Mouse (Mus musculus): Measurements from ENCODE around the gene Kcnk16. TPM values are rescaled to one million over a fixed set of nuclear protein-coding genes. Genes with fewer than 3 reads are reported as not detected.
A peak's percentile ranks its signal among the peaks of the same experiment; 100 is the strongest.

Gene Kcnk16
- total RNA-seq, 2 experiments from 2014 or later = not detected

DNA sequence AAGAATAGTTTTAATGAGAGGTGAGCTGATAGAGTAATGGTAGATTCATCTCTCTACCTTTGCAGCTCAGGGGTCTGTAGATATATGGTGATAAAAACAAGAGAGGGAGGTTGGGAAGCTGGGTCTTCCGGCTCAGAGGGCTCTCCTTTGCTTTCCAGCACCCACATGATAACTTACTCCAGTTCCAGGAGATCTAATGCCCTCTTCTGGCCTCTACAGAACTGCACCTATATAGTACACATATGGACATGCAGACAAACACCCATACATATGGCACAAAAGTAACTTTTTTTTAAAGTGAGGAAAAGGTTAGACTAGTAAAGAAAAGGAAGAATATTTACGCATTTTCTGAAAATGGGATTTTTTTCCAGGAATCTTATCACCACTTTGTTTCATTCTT lies 34.6 kb downstream of the Kcnk16 start:
- no peak for DNase-seq (ENCODE audit: low spot score in 2 of 2)
- intact Hi-C loops (cut with DNase I) = no loop called here

DNA sequence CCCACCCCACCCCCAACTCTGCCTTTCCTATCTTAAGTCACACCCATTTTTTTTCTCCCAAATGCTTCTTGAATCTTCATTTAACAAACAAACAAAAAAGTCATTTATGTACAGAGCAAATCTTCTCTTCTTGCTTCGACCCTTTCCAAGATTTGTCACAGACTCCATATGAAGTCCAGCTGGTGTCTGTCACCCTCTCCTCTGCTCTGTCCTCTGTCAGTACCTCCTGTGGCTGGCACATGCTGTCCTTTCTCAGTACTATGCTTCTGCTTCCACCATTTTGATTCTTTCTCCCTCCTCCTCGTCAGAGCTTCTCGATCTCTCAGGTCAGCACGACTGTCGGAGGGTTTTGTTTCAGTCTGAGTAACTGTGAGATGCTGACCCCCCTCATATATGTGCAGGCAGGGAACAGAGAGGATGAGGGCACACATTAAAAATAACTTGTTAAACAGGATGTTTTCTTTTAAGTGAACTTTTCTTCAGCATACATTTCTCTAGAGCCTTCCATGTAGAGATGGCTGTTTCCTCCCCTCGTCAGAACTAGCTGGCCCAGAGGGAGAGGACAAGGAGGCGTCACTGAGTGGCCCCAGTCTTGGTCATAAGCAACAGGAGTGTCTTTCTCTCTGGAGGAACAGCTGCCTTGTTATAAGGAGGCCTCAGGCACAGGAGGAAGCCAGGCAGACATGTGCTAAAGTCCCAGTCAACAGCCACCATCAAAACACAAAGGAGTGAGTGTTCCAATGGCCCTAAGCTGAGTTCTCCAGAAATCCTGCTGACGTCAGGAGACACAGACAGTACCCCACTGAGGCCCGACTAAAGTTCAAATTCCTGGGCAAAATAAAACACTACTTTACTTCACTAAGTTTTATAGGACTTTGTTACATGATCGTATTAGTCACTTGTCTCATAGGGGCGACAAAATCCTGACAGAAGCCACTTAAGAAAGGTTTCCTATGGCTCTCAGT lies 35.7 kb downstream of the Kcnk16 start:
- intact Hi-C loops (cut with DNase I) = no loop called here
- no peak for DNase-seq (ENCODE audit: low spot score in 2 of 2)

DNA sequence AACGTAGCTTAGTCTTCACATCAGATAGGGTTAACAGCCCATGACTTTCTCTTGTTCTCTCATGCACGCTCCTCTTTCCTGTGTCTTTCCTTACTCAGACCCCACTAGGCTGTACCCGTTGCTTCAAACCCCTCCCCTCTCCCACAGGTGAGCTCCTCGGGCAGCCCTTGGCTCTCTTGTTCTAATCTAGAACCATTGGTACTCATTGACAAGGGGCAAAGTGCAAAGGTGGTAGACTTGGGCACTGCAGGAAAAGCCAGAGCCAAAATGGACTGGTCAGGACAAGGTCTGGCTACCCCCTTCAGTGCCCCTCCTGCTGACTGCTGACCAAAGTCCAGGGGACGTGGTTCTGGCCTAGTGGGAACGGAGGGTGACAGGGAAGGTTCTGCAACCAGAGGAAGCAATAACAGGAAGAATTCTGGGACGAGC lies 38.9 kb downstream of the Kcnk16 start:
- DNase-seq (ENCODE audit: low spot score in 2 of 2) = no peak
- intact Hi-C loops (cut with DNase I) = no loop called here

- no peak for DNase-seq (ENCODE audit: low spot score in 2 of 2)
- intact Hi-C loops (cut with DNase I) = no loop called here
Measured at GRCm38 (mm10) chr14:20229437-20229836, 39.6 kb downstream of the Kcnk16 start.

DNA sequence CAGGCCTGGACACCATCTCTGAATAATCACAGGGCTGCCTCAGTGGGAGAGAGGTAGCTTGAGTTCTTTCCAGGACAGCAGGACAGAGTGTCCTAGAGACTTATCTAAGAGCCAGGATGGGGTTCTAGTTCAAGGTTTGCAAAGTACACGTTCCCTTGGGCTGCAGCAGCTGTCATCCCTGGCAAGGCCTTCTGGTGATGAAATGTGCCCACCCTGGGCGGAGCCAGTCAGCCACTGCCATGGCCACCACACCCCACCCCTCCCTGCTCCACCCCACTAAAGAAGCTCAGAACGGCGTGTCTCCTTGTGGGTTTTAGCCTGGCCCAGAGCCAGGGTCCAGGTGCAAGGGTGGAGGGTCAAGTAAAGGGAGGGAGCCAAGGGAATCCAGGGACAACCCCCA lies 40.7 kb downstream of the Kcnk16 start:
- intact Hi-C loops (cut with DNase I) = no loop called here
- no peak for DNase-seq (ENCODE audit: low spot score in 2 of 2)

GRCm38 (mm10) chr14:20226982-20227381 lies 42.0 kb downstream of the Kcnk16 start:
- intact Hi-C loops (cut with DNase I) = no loop called here
- no peak for DNase-seq (ENCODE audit: low spot score in 2 of 2)

DNA sequence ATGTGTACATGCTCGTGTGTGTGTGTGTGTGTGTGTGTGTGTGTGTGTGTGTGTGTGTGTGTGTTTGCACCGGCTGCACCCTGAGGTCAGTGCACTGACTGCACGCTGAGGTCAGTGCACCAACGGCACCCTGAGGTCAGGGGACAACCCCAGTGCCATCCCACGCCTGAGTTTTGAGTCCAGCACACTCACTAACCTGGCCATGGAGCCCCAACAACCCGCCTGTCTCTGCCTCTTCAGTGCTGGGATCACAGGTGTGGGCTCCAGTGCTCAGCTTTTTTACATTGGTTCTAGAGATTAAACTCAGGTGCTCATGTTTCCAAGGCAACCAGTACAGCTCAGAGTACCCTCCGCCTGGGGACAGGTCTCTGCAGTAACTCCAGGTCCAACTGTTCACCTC lies 42.5 kb downstream of the Kcnk16 start:
- DNase-seq (ENCODE audit: low spot score in 2 of 2) = no peak
- intact Hi-C loops (cut with DNase I) = no loop called here

DNA sequence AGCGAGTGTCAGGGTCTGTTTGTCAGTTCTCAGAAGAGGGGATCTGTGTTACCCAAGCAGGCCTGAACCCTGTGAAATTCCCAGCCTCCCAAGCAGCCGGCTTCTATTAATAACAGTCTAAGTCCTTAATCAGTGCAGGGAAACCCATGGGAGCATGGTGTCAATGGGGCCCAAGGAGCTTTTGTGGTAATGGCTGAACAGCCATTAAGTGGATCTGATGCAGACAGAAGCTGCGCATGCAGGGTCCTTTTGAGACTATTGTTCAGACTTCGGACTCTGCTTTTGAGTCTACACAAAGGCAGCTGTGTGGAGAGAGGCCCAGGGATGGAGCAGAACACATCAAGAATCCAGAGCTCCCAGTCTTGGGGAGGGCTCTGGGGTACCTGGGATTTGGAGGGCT lies 43.5 kb downstream of the Kcnk16 start:
- intact Hi-C loops (cut with DNase I) = no loop called here

DNA sequence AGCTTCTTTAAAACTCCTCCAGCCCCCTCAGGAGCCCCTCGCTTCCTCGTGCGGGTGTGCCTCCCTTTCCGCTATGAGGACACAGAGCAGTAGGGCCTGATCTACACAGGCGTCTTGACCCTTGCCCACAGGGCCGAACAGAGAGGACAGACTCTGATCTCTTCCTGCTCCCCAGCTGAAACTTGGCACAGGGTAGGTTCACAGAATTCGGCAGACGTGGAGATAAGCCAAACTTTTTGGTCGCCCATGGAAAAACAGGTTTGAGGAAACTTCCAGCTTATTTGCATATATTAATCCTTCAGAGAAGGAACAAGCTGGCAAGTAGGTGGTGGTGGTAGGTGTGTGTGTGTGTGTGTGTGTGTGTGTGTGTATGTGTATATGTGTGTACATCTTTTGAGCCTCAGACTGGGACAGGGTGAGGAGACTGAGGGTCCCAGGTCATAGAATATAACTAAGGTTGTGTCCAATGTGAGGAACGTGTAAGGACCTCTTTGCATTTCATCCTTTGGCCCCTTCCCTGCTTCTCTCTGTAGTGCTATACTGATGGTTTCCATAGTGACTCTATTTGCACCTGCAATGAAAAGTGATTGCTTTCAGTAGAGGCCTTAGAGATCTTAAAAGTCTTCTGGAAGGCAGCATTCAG lies 44.3 kb downstream of the Kcnk16 start:
- intact Hi-C loops (cut with DNase I) = no loop called here
- DNase-seq (ENCODE audit: low spot score in 2 of 2) = no peak

More for the DNA sequence above, 43.5 kb downstream of the Kcnk16 start:
- no peak for DNase-seq (ENCODE audit: low spot score in 2 of 2)

DNA sequence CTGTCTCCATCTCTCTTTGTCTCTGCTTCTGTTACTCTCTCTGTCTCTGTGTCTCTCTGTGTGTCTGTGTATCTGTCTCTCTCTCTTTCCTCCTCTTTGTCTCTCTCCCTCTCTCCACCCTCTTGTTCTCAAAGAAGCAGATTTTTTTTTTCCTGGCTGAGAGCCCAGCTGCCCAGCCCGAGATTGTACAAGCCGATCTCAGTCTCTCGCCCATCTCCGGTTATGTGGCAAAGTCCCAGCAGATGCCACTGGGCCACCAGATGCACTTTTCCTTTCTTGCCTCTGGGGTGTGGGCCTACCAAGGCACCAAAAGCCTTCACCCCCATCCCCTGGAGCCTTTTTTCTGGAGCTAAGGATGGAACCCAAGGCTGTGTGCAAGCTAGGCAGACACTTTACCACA lies 44.8 kb downstream of the Kcnk16 start:
- intact Hi-C loops (cut with DNase I) = no loop called here
- DNase-seq (ENCODE audit: low spot score in 2 of 2) = peak; percentile 15 to 17

DNA sequence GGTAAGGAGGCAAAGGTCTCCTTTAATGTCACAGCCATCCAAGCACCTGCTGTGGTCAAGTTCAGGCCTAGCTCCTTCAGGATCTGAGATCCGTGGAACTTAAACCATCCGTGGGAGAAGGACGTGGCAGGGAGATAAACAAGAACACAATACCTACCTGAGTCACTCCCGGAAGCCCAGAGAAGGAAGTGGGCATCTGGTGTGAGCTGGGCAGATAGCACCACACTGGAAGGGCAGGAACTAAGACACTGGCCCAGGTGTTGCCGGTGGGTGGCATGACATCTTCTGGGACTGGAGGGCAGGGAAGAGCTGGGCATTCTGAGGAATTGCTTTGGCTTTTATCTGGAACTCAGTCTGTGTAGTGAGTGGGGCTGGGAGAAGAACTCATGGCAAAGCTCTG lies 45.7 kb downstream of the Kcnk16 start:
- no peak for DNase-seq (ENCODE audit: low spot score in 2 of 2)
- intact Hi-C loops (cut with DNase I) = no loop called here

GRCm38 (mm10) chr14:20221083-20221482 lies 47.9 kb downstream of the Kcnk16 start:
- intact Hi-C loops (cut with DNase I) = no loop called here
- DNase-seq (ENCODE audit: low spot score in 2 of 2) = no peak

DNA sequence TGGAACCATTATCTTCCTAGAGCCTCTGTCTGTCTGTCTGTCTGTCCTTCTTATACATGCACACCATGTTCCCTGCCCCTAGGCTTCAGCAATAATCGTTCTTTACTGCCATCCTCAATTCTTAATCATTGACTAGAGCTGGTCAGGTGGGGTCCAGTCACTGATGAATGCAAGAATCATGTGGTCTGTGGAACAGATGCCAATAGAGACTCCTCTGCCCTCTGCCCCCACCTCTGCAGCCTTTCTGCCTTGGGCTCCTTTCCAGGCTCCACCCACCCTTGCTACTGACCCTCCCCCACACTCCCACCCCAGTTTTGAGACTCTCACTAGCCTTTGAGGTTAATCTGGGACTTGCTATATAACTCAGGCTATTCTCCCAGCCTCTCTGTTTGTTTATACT lies 49.1 kb downstream of the Kcnk16 start:
- no peak for DNase-seq (ENCODE audit: low spot score in 2 of 2)
- intact Hi-C loops (cut with DNase I) = no loop called here

DNA sequence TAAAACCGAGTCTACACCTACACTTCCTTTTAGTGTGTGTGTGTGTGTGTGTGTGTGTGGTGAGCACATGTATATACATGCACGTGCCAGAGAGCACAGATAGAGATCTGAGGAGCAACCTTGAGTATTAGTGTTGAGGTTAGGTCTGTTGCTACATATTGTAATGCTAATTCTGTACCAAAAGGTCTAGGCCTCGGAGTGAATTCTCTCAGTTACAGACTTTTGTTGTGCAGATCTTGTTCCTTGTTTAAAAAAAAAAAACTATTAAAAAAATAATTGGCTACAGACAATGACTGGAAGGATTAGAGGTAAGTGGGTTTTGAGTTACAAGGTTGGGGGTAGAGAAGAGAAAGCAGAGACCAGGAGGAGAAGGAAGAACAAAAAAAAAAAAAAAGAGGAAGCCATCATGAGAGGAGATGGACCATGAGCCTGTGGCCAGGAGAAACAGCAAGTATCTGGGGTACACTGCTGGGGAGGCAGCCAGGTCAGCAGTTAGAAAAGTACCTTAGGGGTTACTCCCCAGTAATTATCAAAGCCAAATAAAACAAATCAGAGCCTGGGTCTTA lies 51.6 kb downstream of the Kcnk16 start:
- DNase-seq (ENCODE audit: low spot score in 2 of 2) = no peak
- intact Hi-C loops (cut with DNase I) = no loop called here

DNA sequence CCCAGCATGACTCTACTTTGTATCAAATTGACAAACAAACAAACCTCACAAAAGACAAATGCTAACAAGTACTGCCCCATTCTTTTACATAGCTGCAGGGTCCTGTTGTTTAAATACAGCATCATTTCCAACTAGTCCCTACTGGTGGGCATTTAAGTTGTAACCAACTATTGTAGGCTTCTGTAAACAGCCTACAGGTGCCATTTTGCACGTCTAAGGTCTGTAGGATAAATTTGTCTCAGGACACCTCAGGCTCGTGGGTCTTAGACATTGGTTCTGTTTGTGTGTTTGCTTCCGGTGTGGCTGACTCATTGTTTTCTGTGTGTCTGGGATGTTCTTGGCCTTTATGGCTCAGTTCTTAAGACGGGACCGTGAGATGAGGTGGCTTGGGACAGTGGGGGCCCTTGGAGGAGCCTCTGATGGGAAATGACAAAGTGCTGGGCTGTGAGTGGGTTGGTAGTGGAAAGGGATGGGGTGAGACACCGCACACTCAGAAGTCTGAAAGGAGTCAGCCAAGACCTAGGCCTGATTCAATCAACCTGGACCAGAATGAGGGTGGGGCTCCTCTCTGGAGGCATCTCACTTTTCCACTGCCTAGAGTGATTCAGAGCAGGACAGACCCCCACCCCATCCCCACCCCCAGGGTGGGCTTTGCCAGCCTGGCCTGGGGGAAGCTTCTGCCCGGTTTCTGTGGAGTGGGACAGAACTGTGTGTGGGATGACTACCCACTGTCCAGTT lies 52.3 kb downstream of the Kcnk16 start:
- DNase-seq (ENCODE audit: low spot score in 2 of 2) = no peak
- intact Hi-C loops (cut with DNase I) = no loop called here

- DNase-seq (ENCODE audit: low spot score in 2 of 2) = no peak
- intact Hi-C loops (cut with DNase I) = no loop called here
Measured at GRCm38 (mm10) chr14:20215826-20216225, 53.2 kb downstream of the Kcnk16 start.

GRCm38 (mm10) chr14:20214125-20214524 lies 54.9 kb downstream of the Kcnk16 start:
- intact Hi-C loops (cut with DNase I) = no loop called here
- no peak for DNase-seq (ENCODE audit: low spot score in 2 of 2)

GRCm38 (mm10) chr14:20211754-20212601 lies 57.0 kb downstream of the Kcnk16 start:
- intact Hi-C loops (cut with DNase I) = no loop called here
- DNase-seq (ENCODE audit: low spot score in 2 of 2) = no peak
